Mouse (Mus musculus): ENCODE data around the gene Prb1.
"Not testable (repeated sequence)": the region's sequence is repeated elsewhere in the genome, so short reads cannot be mapped to it uniquely, and the experiment has no call there.

The Prb1 gene

DNA sequence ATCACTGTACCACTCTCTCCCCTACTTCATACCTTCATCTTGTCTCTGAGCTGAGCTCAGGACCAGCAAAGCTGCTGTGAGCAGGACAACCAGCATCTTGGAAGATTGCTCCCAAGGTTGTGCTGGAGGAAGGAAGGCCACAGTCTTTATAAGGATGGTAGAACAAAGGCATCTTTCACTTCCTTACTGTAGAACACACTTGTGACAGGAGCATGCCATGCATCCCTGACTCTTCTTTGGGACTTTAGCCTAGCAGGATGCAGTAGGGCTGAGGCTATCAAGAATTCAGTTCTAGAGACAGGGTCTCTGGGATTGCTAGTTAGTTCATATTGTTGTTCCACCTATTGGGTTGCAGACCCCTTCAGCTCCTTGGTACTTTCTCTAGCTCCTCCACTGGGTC lies at the start of gene Prb1:
Gene Prb1 (minus strand): TSS at position 101 of the 400 bp plus-strand sequence.
- not testable (repeated sequence) for DNase-seq
